ENCODE assay signal across 9 mouse cellular contexts in the genomic region with DNA sequence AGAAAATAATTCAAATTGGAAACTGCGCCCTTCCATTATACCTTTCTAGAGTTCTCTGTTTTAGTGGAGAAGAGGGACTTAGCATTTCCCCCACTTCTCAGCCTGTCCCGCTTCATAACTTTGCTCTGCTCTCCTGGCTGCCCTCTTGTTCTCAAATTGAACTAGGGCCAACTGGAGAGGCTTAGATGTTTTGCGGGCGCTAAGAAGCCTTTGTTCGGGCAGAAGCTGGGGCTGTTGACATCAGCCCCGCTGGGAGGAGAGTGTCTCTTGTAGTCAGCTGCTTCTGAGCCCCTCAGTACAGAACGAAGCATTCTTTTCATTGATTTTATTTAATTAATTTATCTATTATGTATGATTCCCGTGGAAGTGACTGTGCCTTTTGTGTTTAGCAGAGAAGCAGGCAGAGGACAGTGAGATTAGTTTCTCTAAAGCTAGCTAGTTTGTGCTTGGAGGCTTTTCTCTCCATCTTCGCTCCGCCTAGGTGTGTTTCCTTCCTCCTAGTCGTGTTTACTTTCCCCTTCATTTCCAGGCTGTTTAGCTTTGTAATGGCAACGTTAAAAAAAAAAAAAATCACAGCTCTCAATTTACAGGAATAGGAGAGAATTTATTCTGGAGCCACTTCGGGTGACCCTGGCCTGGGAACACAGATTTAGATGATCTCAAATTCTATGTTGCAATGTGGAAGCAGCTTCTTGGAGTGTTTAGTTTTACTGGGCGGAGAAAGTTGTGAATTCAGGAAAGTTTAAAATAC. TPM values are rescaled to one million over a fixed set of nuclear protein-coding genes. Genes with fewer than 3 reads are reported as not detected.
DNase-seq lines count a peak whose midpoint lies in the region; ATAC-seq and TF ChIP-seq lines count a peak whose summit lies in the region.
"Had no signal": no experiment of that assay in that cellular context is flagged by ENCODE, and none has a peak within 500 bp of the region (broad histone marks: within the 10 kb centered on the region; RNA-seq: fewer than 3 reads in every experiment).

No protein-coding gene starts in this region.

- 14% methylated on average over 14 of the region's 14 CpGs for WGBS in cerebellum, adult 2 months
- WGBS in forebrain, embryonic 14.5 days = 7% methylated on average over 14 of the region's 14 CpGs
- 8% methylated on average over 14 of the region's 14 CpGs for WGBS in hindbrain, embryonic 16.5 days
- WGBS in liver, embryonic 11.5 days = 14% methylated on average over 14 of the region's 14 CpGs
- 17% methylated on average over 14 of the region's 14 CpGs for WGBS in neural tube, embryonic 11.5 days

- peak overlapping the region; percentile 95 for H3K9ac ChIP-seq in forebrain, embryonic 14.5 days (ENCODE audit: low read length)
- H3K9ac ChIP-seq in hindbrain, embryonic 16.5 days (ENCODE audit: low read depth, low read length) = peak overlapping the region; percentile 96
- peak overlapping the region; percentile 74; the same call in 1 of the 2 replicates for H3K9ac ChIP-seq in liver, embryonic 11.5 days (ENCODE audit: low read depth, low read length)
- H3K9ac ChIP-seq in neural tube, embryonic 11.5 days (ENCODE audit: low read length) = peak overlapping the region; percentile 98

- DNase-seq in cerebellum, adult 2 months = peak; percentile 17 to 34
- DNase-seq in cerebellum, postnatal 4 days (ENCODE audit: low spot score in 2 of 2) = no peak
- peak; percentile 31 for DNase-seq in adrenal gland, postnatal 25 days
- DNase-seq in forebrain, embryonic 14.5 days (ENCODE audit: low spot score) = peak; percentile 79
- no peak for DNase-seq in liver, embryonic 11.5 days (ENCODE audit: low spot score)
- peak; percentile 62 for DNase-seq in neural tube, embryonic 11.5 days (ENCODE audit: low spot score)
- no peak for DNase-seq in spleen, postnatal 4 days (ENCODE audit: low spot score in 2 of 2)

- H3K4me3 ChIP-seq in cerebellum, adult 2 months (replicated peaks; ENCODE audit: insufficient read depth, low read depth, low read length) = peak overlapping the region; percentile 71
- H3K4me3 ChIP-seq in forebrain, embryonic 14.5 days (ENCODE audit: low read depth, low read length) = peak overlapping the region; percentile 66
- peak overlapping the region; percentile 86 for H3K4me3 ChIP-seq in hindbrain, embryonic 16.5 days (ENCODE audit: low read length)
- H3K4me3 ChIP-seq in liver, embryonic 11.5 days (ENCODE audit: low read depth, low read length) = peak overlapping the region; percentile 63
- H3K4me3 ChIP-seq in neural tube, embryonic 11.5 days (ENCODE audit: low read depth, low read length) = peak overlapping the region; percentile 77

- no peaks in the 10 kb centered on the region for H3K9me3 ChIP-seq in forebrain, embryonic 14.5 days (replicated peaks; ENCODE audit: control insufficient read depth, low read length)
- H3K9me3 ChIP-seq in hindbrain, embryonic 16.5 days (ENCODE audit: control insufficient read depth, low read length) = no peaks in the 10 kb centered on the region
- H3K9me3 ChIP-seq in liver, embryonic 11.5 days (ENCODE audit: control insufficient read depth, low read length) = no peaks in the 10 kb centered on the region
- H3K9me3 ChIP-seq in neural tube, embryonic 11.5 days (ENCODE audit: control insufficient read depth, low read length) = no peaks in the 10 kb centered on the region

- H3K4me2 ChIP-seq in forebrain, embryonic 14.5 days (ENCODE audit: low read length) = peak overlapping the region; percentile 87
- H3K4me2 ChIP-seq in hindbrain, embryonic 16.5 days (ENCODE audit: low read length) = peak overlapping the region; percentile 93
- peak overlapping the region; percentile 73 for H3K4me2 ChIP-seq in liver, embryonic 11.5 days
- H3K4me2 ChIP-seq in neural tube, embryonic 11.5 days (ENCODE audit: low read depth) = peak overlapping the region; percentile 92

- no peaks in the 10 kb centered on the region for H3K36me3 ChIP-seq in forebrain, embryonic 14.5 days (ENCODE audit: control insufficient read depth, insufficient read depth, low read length)
- H3K36me3 ChIP-seq in hindbrain, embryonic 16.5 days (ENCODE audit: control insufficient read depth, insufficient read depth, low read length) = no peaks in the 10 kb centered on the region
- H3K36me3 ChIP-seq in liver, embryonic 11.5 days (ENCODE audit: control insufficient read depth, insufficient read depth, low read length) = no peaks in the 10 kb centered on the region
- no peaks in the 10 kb centered on the region for H3K36me3 ChIP-seq in neural tube, embryonic 11.5 days (ENCODE audit: control insufficient read depth, insufficient read depth, low read length)

- H3K27ac ChIP-seq in cerebellum, adult 2 months (ENCODE audit: insufficient read depth, low read length) = peak overlapping the region; percentile 4; the same call in 1 of the 2 replicates
- H3K27ac ChIP-seq in forebrain, embryonic 14.5 days (ENCODE audit: low read depth, low read length) = peak overlapping the region; percentile 85
- peak overlapping the region; percentile 88 for H3K27ac ChIP-seq in hindbrain, embryonic 16.5 days (ENCODE audit: low read depth, low read length)
- no peak overlapping the region for H3K27ac ChIP-seq in liver, embryonic 11.5 days (ENCODE audit: low read depth, low read length)
- peak overlapping the region; percentile 87 for H3K27ac ChIP-seq in neural tube, embryonic 11.5 days (ENCODE audit: low read depth, low read length)

- ATAC-seq in forebrain, embryonic 14.5 days = peak; percentile 22
- no peak for ATAC-seq in hindbrain, embryonic 16.5 days
- no peak for ATAC-seq in liver, embryonic 11.5 days (replicated peaks; ENCODE audit: low FRiP score)
- no peak for ATAC-seq in neural tube, embryonic 11.5 days (ENCODE audit: insufficient read depth, low FRiP score, low TSS enrichment)

- TF ChIP-seq CTCF in cerebellum, adult 2 months (IDR thresholded peaks at IDR 0.05; ENCODE audit: borderline replicate concordance, insufficient read depth, low read depth, low read length) = no peak

- H3K4me1 ChIP-seq in cerebellum, adult 2 months (ENCODE audit: control insufficient read depth, insufficient read depth, low read length) = no peaks in the 10 kb centered on the region; the same call in 1 of the 2 replicates
- peaks cover 31% of the 10 kb centered on the region for H3K4me1 ChIP-seq in forebrain, embryonic 14.5 days (ENCODE audit: control insufficient read depth, insufficient read depth, low read length)
- peaks cover 30% of the 10 kb centered on the region for H3K4me1 ChIP-seq in hindbrain, embryonic 16.5 days (ENCODE audit: control insufficient read depth, insufficient read depth, low read depth, low read length)
- peaks cover 5% of the 10 kb centered on the region for H3K4me1 ChIP-seq in liver, embryonic 11.5 days (replicated peaks; ENCODE audit: control insufficient read depth, insufficient read depth, low read length)
- peaks cover 14% of the 10 kb centered on the region for H3K4me1 ChIP-seq in neural tube, embryonic 11.5 days (ENCODE audit: control insufficient read depth, insufficient read depth, low read length)

- TF ChIP-seq POLR2A in cerebellum, adult 2 months (IDR thresholded peaks at IDR 0.05; ENCODE audit: borderline replicate concordance, insufficient read depth, low read length) = no peak

- no peaks in the 10 kb centered on the region; the same call in 1 of the 2 replicates for H3K27me3 ChIP-seq in cerebellum, adult 2 months (ENCODE audit: control insufficient read depth, insufficient read depth, low read length)
- H3K27me3 ChIP-seq in forebrain, embryonic 14.5 days (replicated peaks; ENCODE audit: control insufficient read depth, insufficient read depth, low read length) = no peaks in the 10 kb centered on the region
- no peaks in the 10 kb centered on the region for H3K27me3 ChIP-seq in hindbrain, embryonic 16.5 days (replicated peaks; ENCODE audit: control insufficient read depth, insufficient read depth, low read length)
- peaks cover 56% of the 10 kb centered on the region for H3K27me3 ChIP-seq in liver, embryonic 11.5 days (replicated peaks; ENCODE audit: control insufficient read depth, insufficient read depth, low read length)
- no peaks in the 10 kb centered on the region for H3K27me3 ChIP-seq in neural tube, embryonic 11.5 days (ENCODE audit: control insufficient read depth, insufficient read depth, low read length)

RNA-seq across cellular contexts. Expression of gene St6gal1, which starts 2.2 kb away (rescaled TPM):
- 11.2 and 11.5 TPM in 2 replicates for polyA plus RNA-seq in cerebellum, adult 2 months (2012; rRNA removed)
- total RNA-seq in adrenal gland, postnatal 25 days (2021) = 48.4 and 50.5 TPM in 2 replicates
- polyA plus RNA-seq in forebrain, embryonic 14.5 days (2014; fragmentation: Nextera tagmentation; extraction: Ambion mirVana) = 46.0 and 56.0 TPM in 2 replicates
- 18.4 and 22.6 TPM in 2 replicates for polyA plus RNA-seq in hindbrain, embryonic 16.5 days (2015; fragmentation: Nextera tagmentation; extraction: Ambion mirVana)
- 16.1 and 18.7 TPM in 2 replicates for polyA plus RNA-seq in liver, embryonic 11.5 days (2014; fragmentation: Nextera tagmentation; extraction: Ambion mirVana)
- polyA plus RNA-seq in neural tube, embryonic 11.5 days (2014; fragmentation: Nextera tagmentation; extraction: Ambion mirVana) = 36.3 and 39.7 TPM in 2 replicates
- total RNA-seq: MEL had no signal

Comparison
In these comparisons a context has a peak if more than half of its experiments do, and no peak if none do; other contexts are left out.
1. DNase-seq: peak in cerebellum, adult 2 months (2 of 2), adrenal gland, postnatal 25 days (single experiment), forebrain, embryonic 14.5 days (single experiment) and neural tube, embryonic 11.5 days (single experiment); none in cerebellum, postnatal 4 days (0 of 2), liver, embryonic 11.5 days (single experiment) and spleen, postnatal 4 days (0 of 2).
2. Peak in every context shown above with its lines, with median percentiles within 50 percentile points of each other: H3K4me3 ChIP-seq, H3K4me2 ChIP-seq and H3K9ac ChIP-seq.